Mouse (Mus musculus): ENCODE results near the gene Mas1. TPM values are rescaled to one million over a fixed set of nuclear protein-coding genes. Genes with fewer than 3 reads are reported as not detected.

The Mas1 gene
- polyA plus RNA-seq, 1 experiment from 2014 or later: 0.65 TPM

DNA sequence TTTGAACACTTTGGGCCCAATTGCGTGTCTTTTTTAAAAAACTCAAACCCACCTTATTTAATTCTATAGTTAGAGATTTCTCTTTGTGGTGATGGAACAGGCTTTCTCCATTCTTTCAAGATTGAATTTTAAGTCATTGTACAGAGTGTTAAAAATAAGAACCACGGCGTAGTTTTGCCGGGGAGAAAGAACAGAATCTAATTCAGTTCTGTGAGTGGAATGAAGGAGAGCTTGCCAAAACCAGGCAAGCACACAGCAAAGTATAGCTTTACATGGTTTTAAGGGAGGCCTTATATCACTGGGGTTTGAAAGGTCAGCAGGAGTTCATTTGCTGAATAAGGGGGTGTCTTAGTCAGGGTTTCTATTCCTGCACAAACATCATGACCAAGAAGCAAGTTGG, 23.4 kb downstream of the Mas1 start:
- Histone ChIP-seq H3K4me2 (ENCODE audit: low read length) (no peak overlapping the region), H3K4me1 (ENCODE audit: control insufficient read depth in 2 of 2, insufficient read depth in 2 of 2, low read length in 2 of 2) (no peaks in the 10 kb centered on the region; a peak in 1 of 4 replicates)
- WGBS: 83% methylated on average over 4 of the region's 4 CpGs

GRCm38 (mm10) chr17:12843826-12844225, 24.1 kb downstream of the Mas1 start:
- Histone ChIP-seq H3K4me1 (ENCODE audit: control insufficient read depth in 2 of 2, insufficient read depth in 2 of 2, low read length in 2 of 2) (no peaks in the 10 kb centered on the region; a peak in 1 of 4 replicates), H3K27ac (replicated peaks in 1 of 2; ENCODE audit: control insufficient read depth in 1 of 2, insufficient read depth in 1 of 2, low read depth in 2 of 2, low read length in 2 of 2) (no peak overlapping the region), H3K27me3 (ENCODE audit: control insufficient read depth, insufficient read depth, low read length) (no peaks in the 10 kb centered on the region), H3K36me3 (ENCODE audit: control insufficient read depth, insufficient read depth, low read length) (no peaks in the 10 kb centered on the region), H3K4me2 (ENCODE audit: low read length) (no peak overlapping the region), H3K9ac (ENCODE audit: low read length) (no peak overlapping the region), H3K4me3 (ENCODE audit: control insufficient read depth in 1 of 2, insufficient read depth in 1 of 2, low read depth in 1 of 2, low read length in 2 of 2) (no peak overlapping the region), H3K9me3 (ENCODE audit: control insufficient read depth, low read length) (no peaks in the 10 kb centered on the region)
- ATAC-seq (ENCODE audit: insufficient number of reproducible peaks, insufficient read depth, low FRiP score, low read depth): no peak
- WGBS: 83% methylated on average over 6 of the region's 6 CpGs

More for the DNA sequence above, 23.4 kb downstream of the Mas1 start:
- no peaks in the 10 kb centered on the region for H3K36me3 ChIP-seq (ENCODE audit: control insufficient read depth, insufficient read depth, low read length)
- H3K27me3 ChIP-seq (ENCODE audit: control insufficient read depth, insufficient read depth, low read length): no peaks in the 10 kb centered on the region
- no peak overlapping the region for H3K4me3 ChIP-seq (ENCODE audit: control insufficient read depth in 1 of 2, insufficient read depth in 1 of 2, low read depth in 1 of 2, low read length in 2 of 2)
- H3K9me3 ChIP-seq (ENCODE audit: control insufficient read depth, low read length): no peaks in the 10 kb centered on the region
- no peak overlapping the region for H3K27ac ChIP-seq (replicated peaks in 1 of 2; ENCODE audit: control insufficient read depth in 1 of 2, insufficient read depth in 1 of 2, low read depth in 2 of 2, low read length in 2 of 2)
- no peak overlapping the region for H3K9ac ChIP-seq (ENCODE audit: low read length)
- ATAC-seq (ENCODE audit: insufficient number of reproducible peaks, insufficient read depth, low FRiP score, low read depth): no peak

- WGBS: 68% methylated on average over 10 of the region's 10 CpGs
- ATAC-seq (ENCODE audit: insufficient number of reproducible peaks, insufficient read depth, low FRiP score, low read depth): no peak
Observed at GRCm38 (mm10) chr17:12839475-12840267, 28.3 kb downstream of the Mas1 start.

GRCm38 (mm10) chr17:12835738-12836137, 32.2 kb downstream of the Mas1 start:
- no peak overlapping the region for H3K4me2 ChIP-seq (ENCODE audit: low read length)
- H3K9ac ChIP-seq (ENCODE audit: low read length): no peak overlapping the region
- 83% methylated on average over 5 of the region's 5 CpGs for WGBS
- H3K27me3 ChIP-seq (ENCODE audit: control insufficient read depth, insufficient read depth, low read length): no peaks in the 10 kb centered on the region
- H3K9me3 ChIP-seq (ENCODE audit: control insufficient read depth, low read length): no peaks in the 10 kb centered on the region
- no peak for ATAC-seq (ENCODE audit: insufficient number of reproducible peaks, insufficient read depth, low FRiP score, low read depth)
- no peaks in the 10 kb centered on the region for H3K36me3 ChIP-seq (ENCODE audit: control insufficient read depth, insufficient read depth, low read length)
- H3K4me1 ChIP-seq (ENCODE audit: control insufficient read depth in 2 of 2, insufficient read depth in 2 of 2, low read length in 2 of 2): peaks cover 3 to 6% of the 10 kb centered on the region in 2 experiments; a peak in 3 of 4 replicates
- no peak overlapping the region for H3K4me3 ChIP-seq (ENCODE audit: control insufficient read depth in 1 of 2, insufficient read depth in 1 of 2, low read depth in 1 of 2, low read length in 2 of 2)
- no peak overlapping the region for H3K27ac ChIP-seq (replicated peaks in 1 of 2; ENCODE audit: control insufficient read depth in 1 of 2, insufficient read depth in 1 of 2, low read depth in 2 of 2, low read length in 2 of 2)

More at GRCm38 (mm10) chr17:12839475-12840267, 28.3 kb downstream of the Mas1 start:
- no peak overlapping the region for H3K4me2 ChIP-seq (ENCODE audit: low read length)
- H3K36me3 ChIP-seq (ENCODE audit: control insufficient read depth, insufficient read depth, low read length): no peaks in the 10 kb centered on the region
- no peak overlapping the region for H3K4me3 ChIP-seq (ENCODE audit: control insufficient read depth in 1 of 2, insufficient read depth in 1 of 2, low read depth in 1 of 2, low read length in 2 of 2)
- H3K9me3 ChIP-seq (ENCODE audit: control insufficient read depth, low read length): no peaks in the 10 kb centered on the region
- no peaks in the 10 kb centered on the region; a peak in 1 of 4 replicates for H3K4me1 ChIP-seq (ENCODE audit: control insufficient read depth in 2 of 2, insufficient read depth in 2 of 2, low read length in 2 of 2)
- no peak overlapping the region for H3K27ac ChIP-seq (replicated peaks in 1 of 2; ENCODE audit: control insufficient read depth in 1 of 2, insufficient read depth in 1 of 2, low read depth in 2 of 2, low read length in 2 of 2)
- no peaks in the 10 kb centered on the region for H3K27me3 ChIP-seq (ENCODE audit: control insufficient read depth, insufficient read depth, low read length)
- H3K9ac ChIP-seq (ENCODE audit: low read length): no peak overlapping the region

DNA sequence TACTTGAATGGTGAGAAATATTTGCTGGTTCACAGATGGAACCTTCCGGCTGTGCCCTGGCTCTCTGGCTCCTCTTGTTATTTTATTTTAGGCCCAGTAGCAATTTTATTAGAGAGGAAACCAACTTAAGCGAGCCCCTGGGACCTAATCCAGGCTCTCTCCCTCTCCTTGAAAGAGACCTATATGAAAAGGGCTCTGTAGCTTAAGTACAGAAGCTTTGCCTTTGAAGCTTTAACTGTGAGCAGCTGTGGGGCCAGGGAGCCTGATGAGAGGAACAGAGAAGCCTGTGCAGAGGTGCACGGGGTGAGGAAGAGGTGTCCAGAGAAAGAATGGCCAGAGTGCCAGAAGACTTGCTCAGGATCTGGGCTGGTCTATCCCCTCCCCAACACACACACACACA, 33.1 kb downstream of the Mas1 start:
- no peak for ATAC-seq (ENCODE audit: insufficient number of reproducible peaks, insufficient read depth, low FRiP score, low read depth)
- 54% methylated on average over 3 of the region's 3 CpGs for WGBS
- Histone ChIP-seq H3K9ac (ENCODE audit: low read length) (no peak overlapping the region), H3K36me3 (ENCODE audit: control insufficient read depth, insufficient read depth, low read length) (no peaks in the 10 kb centered on the region), H3K4me1 (ENCODE audit: control insufficient read depth in 2 of 2, insufficient read depth in 2 of 2, low read length in 2 of 2) (peaks cover 3 to 6% of the 10 kb centered on the region in 2 experiments; a peak in 3 of 4 replicates), H3K9me3 (ENCODE audit: control insufficient read depth, low read length) (no peaks in the 10 kb centered on the region), H3K27me3 (ENCODE audit: control insufficient read depth, insufficient read depth, low read length) (no peaks in the 10 kb centered on the region), H3K4me3 (ENCODE audit: control insufficient read depth in 1 of 2, insufficient read depth in 1 of 2, low read depth in 1 of 2, low read length in 2 of 2) (no peak overlapping the region), H3K4me2 (ENCODE audit: low read length) (no peak overlapping the region), H3K27ac (replicated peaks in 1 of 2; ENCODE audit: control insufficient read depth in 1 of 2, insufficient read depth in 1 of 2, low read depth in 2 of 2, low read length in 2 of 2) (no peak overlapping the region)

DNA sequence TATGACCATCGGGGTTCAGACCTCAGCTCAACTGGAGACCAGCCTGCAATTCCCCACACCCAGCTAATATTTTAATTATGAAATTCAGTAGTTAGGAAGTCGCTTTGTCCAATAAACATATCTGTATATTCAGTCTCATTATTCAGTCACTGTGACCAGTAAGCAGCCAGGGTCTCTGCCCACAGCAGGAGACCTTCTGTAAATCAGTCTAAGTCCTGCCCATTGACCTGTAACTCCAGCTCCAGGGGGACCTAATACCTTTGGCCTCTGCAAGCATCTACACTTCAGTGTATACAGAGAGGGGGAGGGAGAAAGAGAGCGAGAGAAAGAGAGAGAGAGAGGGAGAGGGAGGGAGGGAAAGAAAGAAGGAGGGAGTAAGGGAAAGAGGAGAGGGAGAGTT, 33.6 kb downstream of the Mas1 start:
- ATAC-seq (ENCODE audit: insufficient number of reproducible peaks, insufficient read depth, low FRiP score, low read depth): no peak
- Histone ChIP-seq H3K27me3 (ENCODE audit: control insufficient read depth, insufficient read depth, low read length) (no peaks in the 10 kb centered on the region), H3K4me2 (ENCODE audit: low read length) (no peak overlapping the region), H3K9me3 (ENCODE audit: control insufficient read depth, low read length) (no peaks in the 10 kb centered on the region), H3K4me3 (ENCODE audit: control insufficient read depth in 1 of 2, insufficient read depth in 1 of 2, low read depth in 1 of 2, low read length in 2 of 2) (no peak overlapping the region), H3K36me3 (ENCODE audit: control insufficient read depth, insufficient read depth, low read length) (no peaks in the 10 kb centered on the region), H3K27ac (replicated peaks in 1 of 2; ENCODE audit: control insufficient read depth in 1 of 2, insufficient read depth in 1 of 2, low read depth in 2 of 2, low read length in 2 of 2) (no peak overlapping the region), H3K4me1 (ENCODE audit: control insufficient read depth in 2 of 2, insufficient read depth in 2 of 2, low read length in 2 of 2) (peaks cover 3 to 6% of the 10 kb centered on the region in 2 experiments; a peak in 3 of 4 replicates), H3K9ac (ENCODE audit: low read length) (no peak overlapping the region)
- 84% methylated on average over 3 of the region's 3 CpGs for WGBS

DNA sequence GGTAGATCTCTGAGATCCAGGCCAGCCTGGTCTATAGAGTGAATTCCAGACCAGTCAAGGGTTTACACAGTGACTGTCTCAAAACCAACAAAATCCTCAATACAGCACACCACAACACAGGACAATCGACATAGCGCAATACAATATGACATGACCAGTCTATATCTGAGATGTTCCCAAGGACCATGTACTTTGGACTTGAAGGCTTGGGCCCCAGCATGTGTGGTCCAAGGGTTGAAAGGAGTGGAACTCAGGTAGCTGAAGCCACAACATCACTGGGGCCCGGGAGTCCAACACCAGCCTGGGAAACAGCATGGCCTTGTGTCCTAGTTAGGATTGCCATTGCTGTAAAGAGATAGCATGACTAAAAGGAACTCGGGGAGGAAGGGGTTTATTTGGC, 35.3 kb downstream of the Mas1 start:
- Histone ChIP-seq H3K4me1 (ENCODE audit: control insufficient read depth in 2 of 2, insufficient read depth in 2 of 2, low read length in 2 of 2) (peaks cover 3 to 6% of the 10 kb centered on the region in 2 experiments; a peak in 3 of 4 replicates), H3K27ac (replicated peaks in 1 of 2; ENCODE audit: control insufficient read depth in 1 of 2, insufficient read depth in 1 of 2, low read depth in 2 of 2, low read length in 2 of 2) (no peak overlapping the region), H3K36me3 (ENCODE audit: control insufficient read depth, insufficient read depth, low read length) (no peaks in the 10 kb centered on the region), H3K4me3 (ENCODE audit: control insufficient read depth in 1 of 2, insufficient read depth in 1 of 2, low read depth in 1 of 2, low read length in 2 of 2) (no peak overlapping the region), H3K9me3 (ENCODE audit: control insufficient read depth, low read length) (no peaks in the 10 kb centered on the region), H3K27me3 (ENCODE audit: control insufficient read depth, insufficient read depth, low read length) (no peaks in the 10 kb centered on the region), H3K9ac (ENCODE audit: low read length) (no peak overlapping the region), H3K4me2 (ENCODE audit: low read length) (no peak overlapping the region)
- 88% methylated on average over 4 of the region's 4 CpGs for WGBS
- ATAC-seq (ENCODE audit: insufficient number of reproducible peaks, insufficient read depth, low FRiP score, low read depth): no peak

Data from heart, embryonic 14.5 days (tissue).